Mouse (Mus musculus) forelimb bud, embryonic 11.5 days (tissue): ENCODE measurements around the gene Klhdc4.

ENCODE experiments used
- DNase-seq: peaks from one replicate; pipeline ENCODE4 v3.0.0-alpha.2; 2012; ENCODE audit warnings: low read depth, low spot score

The Klhdc4 gene

GRCm38 (mm10) chr8:121758470-121758869 is 70.9 kb downstream of the Klhdc4 start:
- DNase-seq, result no peak

DNA sequence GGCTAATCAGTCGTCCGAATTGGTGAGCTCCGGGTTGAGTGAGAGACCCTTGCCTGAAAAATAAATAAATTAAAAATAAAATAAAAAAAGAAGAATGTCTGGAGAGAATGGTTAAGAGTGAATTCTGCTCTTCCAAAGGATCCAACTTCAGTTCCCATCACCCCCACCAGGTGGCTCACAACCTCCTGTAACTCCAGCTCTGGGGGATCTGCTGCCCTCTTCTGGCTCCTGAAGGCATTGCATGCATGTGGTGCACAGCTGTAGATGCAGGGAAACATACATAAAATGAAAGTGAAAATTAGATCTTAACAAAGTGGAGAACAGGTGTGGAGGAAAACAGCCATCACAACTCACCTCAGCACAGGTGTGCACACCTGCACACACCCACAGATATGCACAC is 78.0 kb downstream of the Klhdc4 start:
- peak; percentile 77 for DNase-seq

GRCm38 (mm10) chr8:121750512-121750911 is 78.9 kb downstream of the Klhdc4 start:
- no peak for DNase-seq

GRCm38 (mm10) chr8:121749501-121749900 is 79.9 kb downstream of the Klhdc4 start:
- no peak for DNase-seq
